Mouse (Mus musculus) bone marrow, adult 2 months (tissue): ENCODE results near the gene Pde6b. TPM values are rescaled to one million over a fixed set of nuclear protein-coding genes. Genes with fewer than 3 reads are reported as not detected.

Source experiments
- H3K27ac ChIP-seq: fragments of 200-500 bp; 2 replicates; pipeline ENCODE4 v1.5.1; 2012; ENCODE audit warnings: low read depth, mild to moderate bottlenecking, control low read depth, inconsistent platforms, low read length; ENCODE audit not compliant: control insufficient read depth, poor library complexity, insufficient read depth
- H3K4me1 ChIP-seq: fragments of 200-500 bp; 2 replicates; pipeline ENCODE4 v1.6.1; 2011; ENCODE audit warnings: low read length; ENCODE audit not compliant: control insufficient read depth, insufficient read depth
- H3K4me3 ChIP-seq: fragments of 200-500 bp; replicated peaks from 2 replicates; pipeline ENCODE3; 2011; ENCODE audit warnings: mild to moderate bottlenecking, low read depth, low read length, control low read depth; ENCODE audit not compliant: control insufficient read depth
- CTCF ChIP-seq: fragments of 200-500 bp; IDR thresholded peaks from 2 replicates; pipeline ENCODE4 v1.5.1; 2011; ENCODE audit warnings: low read length, control low read depth; ENCODE audit not compliant: control insufficient read depth, insufficient read depth
- POLR2A ChIP-seq: fragments of 200-500 bp; IDR thresholded peaks from 2 replicates; pipeline ENCODE4 v1.6.1; 2011; ENCODE audit warnings: low read depth, mild to moderate bottlenecking, control low read depth, low read length, borderline replicate concordance; ENCODE audit not compliant: control insufficient read depth
- WGBS: fragments of 180-500 bp; shearing (Covaris S2); methylation state at CpG from one replicate; pipeline ENCODE4 v1.1.7; 2018; 5-methylcytosine and 5-hydroxymethylcytosine counted together
- polyA plus RNA-seq: library from polyadenylated mRNA; stranded (reverse); fragments of >200 nt; gene quantifications from 2 replicates; pipeline ENCODE4 v1.2.4, GENCODE M21; 2011; ENCODE audit warnings: low replicate concordance; ENCODE audit not compliant: missing spikeins, insufficient read depth, insufficient read length

Pde6b gene
- polyA plus RNA-seq, 1 experiment = not detected

DNA sequence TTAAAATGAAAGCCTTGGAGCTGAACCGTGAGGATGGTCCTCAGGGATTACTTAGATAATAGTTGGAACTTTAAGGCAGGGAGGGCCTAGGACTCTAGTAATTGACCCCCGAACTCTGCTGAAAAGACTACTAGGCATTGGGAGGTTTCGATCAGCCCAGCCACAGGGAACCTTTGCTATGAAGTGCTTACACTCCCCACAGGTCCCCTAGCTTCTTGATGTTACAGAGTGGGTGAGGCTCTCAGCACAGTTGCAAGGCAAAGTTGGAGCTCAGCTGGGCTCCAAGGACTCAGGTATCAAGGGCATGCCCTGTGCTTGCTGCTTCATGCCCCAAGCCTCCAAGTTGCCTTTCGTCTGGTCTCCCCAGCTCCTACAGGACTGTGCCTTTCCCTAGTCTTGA, 74.3 kb downstream of the Pde6b start:
- no peak for TF ChIP-seq CTCF
- TF ChIP-seq POLR2A = no peak
- Histone ChIP-seq H3K27ac (no peak overlapping the region), H3K4me3 (peak overlapping the region; percentile 49), H3K4me1 (peaks cover 3% of the 10 kb centered on the region)
- whole genome bisulfite sequencing = 45% methylated on average over 4 of the region's 4 CpGs

DNA sequence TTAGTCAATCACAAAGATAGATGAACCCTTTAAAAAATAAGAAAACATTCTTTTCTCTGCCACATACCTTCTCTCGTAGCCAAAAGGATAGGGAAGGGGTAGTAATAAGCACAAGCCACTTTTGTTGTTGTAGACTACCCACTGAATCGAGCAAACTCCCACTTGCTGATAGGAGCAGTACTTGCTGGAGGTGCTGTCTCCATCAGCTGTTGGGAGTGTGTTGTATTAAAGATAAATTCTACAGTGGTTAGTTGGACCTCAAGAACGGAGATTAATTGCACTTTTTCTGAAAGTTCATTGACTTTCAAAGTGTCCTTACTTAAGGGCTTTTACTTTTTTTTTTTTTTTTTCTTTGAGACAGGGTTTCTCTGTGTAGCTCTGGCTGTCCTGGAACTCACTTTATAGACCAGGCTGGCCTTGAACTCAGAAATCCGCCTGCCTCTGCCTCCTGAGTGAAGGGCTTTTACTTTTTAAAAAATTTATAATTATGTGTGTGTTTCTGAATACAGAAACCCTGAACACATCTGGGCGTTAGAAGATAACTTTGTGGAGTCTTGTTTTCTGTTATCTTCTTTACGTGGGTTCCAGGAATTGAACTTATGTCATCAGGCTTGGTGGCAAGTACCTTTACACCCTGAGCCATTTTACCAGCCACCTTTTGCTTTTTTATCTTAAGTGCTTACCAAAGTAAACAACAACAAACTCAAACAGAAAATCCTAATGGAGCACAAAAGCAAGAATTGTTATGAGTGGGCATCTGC, 77.1 kb downstream of the Pde6b start:
- H3K4me3 ChIP-seq = no peak overlapping the region
- WGBS = 60% methylated on average over 6 of the region's 6 CpGs
- peaks cover 3% of the 10 kb centered on the region for H3K4me1 ChIP-seq
- no peak overlapping the region for H3K27ac ChIP-seq
- TF ChIP-seq POLR2A (no peak), CTCF (no peak)

DNA sequence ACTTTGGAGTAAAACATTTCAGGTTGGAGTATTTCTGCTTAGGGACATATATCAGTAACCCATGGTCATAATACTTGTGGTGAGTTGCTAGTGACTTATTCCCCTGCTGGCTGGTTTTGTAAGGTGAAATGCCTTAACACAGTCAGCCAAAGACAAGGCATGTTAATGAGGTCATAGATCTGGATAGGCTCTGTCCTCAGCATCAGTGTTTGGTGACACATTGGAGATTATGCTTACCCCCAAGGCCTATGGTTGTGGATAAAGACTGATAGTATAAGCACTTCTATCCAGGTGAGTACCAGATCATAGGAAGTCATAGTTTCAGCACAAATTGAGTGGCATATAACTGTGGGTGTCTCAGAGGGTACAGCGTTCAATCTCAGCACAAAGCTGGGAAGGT, 78.5 kb downstream of the Pde6b start:
- TF ChIP-seq CTCF (no peak), POLR2A (no peak)
- 95% methylated on average over 1 of the region's 1 CpGs for WGBS
- Histone ChIP-seq H3K4me3 (no peak overlapping the region), H3K4me1 (peaks cover 3% of the 10 kb centered on the region), H3K27ac (no peak overlapping the region)

DNA sequence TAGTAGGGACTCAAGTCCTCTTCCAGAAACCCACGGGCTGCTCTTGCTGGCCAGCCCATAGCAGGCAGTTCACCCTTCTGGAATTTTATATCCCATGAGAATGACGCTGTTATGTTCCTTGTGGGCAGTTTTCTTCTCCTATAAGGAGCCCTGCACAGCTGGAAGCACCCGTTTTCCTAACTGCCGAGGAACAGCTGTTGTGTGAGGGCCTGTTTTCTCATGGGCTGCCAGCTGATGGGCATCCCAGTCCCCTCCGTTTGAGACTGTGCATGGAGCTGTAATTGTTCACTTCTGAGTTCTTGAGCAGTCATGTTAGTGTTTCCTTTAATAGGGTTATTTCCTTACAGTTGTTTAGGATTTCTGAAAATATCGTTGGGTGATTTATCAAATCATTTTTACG, 81.4 kb downstream of the Pde6b start:
- Histone ChIP-seq H3K4me1 (no peaks in the 10 kb centered on the region; the same call in 1 of the 2 replicates), H3K27ac (no peak overlapping the region), H3K4me3 (no peak overlapping the region)
- TF ChIP-seq POLR2A (no peak), CTCF (no peak)
- WGBS = 89% methylated on average over 7 of the region's 7 CpGs

DNA sequence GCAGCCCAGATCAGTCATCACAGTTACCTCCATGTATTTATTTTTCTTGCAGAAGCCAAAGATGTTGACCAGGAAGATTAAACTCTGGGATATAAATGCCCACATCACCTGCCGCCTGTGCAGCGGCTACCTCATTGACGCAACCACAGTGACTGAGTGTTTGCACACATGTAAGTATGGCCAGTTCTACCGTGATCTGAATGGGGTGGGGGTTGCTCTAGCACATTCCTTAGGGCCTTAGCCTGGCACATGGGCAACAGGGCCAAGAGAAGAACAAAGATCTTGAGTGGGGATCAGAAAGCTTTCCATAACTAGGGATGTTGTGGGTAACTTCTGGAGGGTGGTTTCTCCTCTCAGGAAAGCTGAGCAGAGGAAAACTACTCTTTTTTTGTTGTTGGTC, 85.5 kb downstream of the Pde6b start:
- WGBS = 90% methylated on average over 4 of the region's 4 CpGs
- Histone ChIP-seq H3K4me1 (no peaks in the 10 kb centered on the region; the same call in 1 of the 2 replicates), H3K4me3 (no peak overlapping the region), H3K27ac (no peak overlapping the region)
- TF ChIP-seq POLR2A (no peak), CTCF (no peak)

DNA sequence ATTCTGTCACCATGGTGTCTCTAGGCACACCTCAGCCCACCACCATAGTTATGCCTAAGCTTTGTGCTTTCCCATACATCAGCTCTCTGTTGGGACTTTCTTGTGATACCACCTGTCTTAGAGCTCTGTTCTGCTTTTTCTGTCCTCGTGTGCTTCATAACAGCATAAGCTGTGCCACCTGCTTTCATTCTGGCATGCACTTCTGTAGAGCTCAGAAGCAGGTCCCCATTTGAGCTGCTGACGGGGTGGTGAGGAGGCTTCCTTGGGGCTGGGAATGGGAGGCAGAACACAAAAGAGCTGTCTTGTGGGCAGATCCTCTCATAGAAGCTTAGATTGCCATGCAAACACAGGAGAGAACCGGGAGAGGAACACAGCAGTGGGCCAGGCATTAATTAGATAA, 87.8 kb downstream of the Pde6b start:
- 84% methylated on average over 3 of the region's 3 CpGs for WGBS
- Histone ChIP-seq H3K4me3 (no peak overlapping the region), H3K27ac (no peak overlapping the region), H3K4me1 (no peaks in the 10 kb centered on the region; the same call in 1 of the 2 replicates)
- TF ChIP-seq POLR2A (no peak), CTCF (no peak)

Other genes starting within 250 kb of the Pde6b start
- gene Dr1, start 119.5 kb upstream of the Pde6b start, polyA plus RNA-seq = 8.2 and 12.2 TPM in 2 replicates
- gene Pigg, start 75.8 kb upstream of the Pde6b start, polyA plus RNA-seq = 0.84 and 1.6 TPM in 2 replicates
- gene Gm42517, start 20.5 kb upstream of the Pde6b start, polyA plus RNA-seq = 1.4 and 3.5 TPM in 2 replicates
- gene Atp5k, start 46.1 kb downstream of the Pde6b start, polyA plus RNA-seq = 313 and 485 TPM in 2 replicates
- gene Mfsd7a, start 60.5 kb downstream of the Pde6b start, polyA plus RNA-seq = 5.3 and 11.2 TPM in 2 replicates
- 10.1 and 13.7 TPM in 2 replicates for gene Pcgf3, start 72.8 kb downstream of the Pde6b start, polyA plus RNA-seq
- 3.7 TPM in 1 of 2 replicates, not detected in the other for gene Cplx1, start 161.6 kb downstream of the Pde6b start, polyA plus RNA-seq
- 36.4 and 52.3 TPM in 2 replicates for gene Gak, start 241.4 kb downstream of the Pde6b start, polyA plus RNA-seq
- 2.7 and 7.2 TPM in 2 replicates for gene Tmem175, start 241.4 kb downstream of the Pde6b start, polyA plus RNA-seq